ENCODE assay signal across 8 mouse cellular contexts in genomic region chr6:125330626-125331326, GRCm38 (mm10). TPM values are rescaled to one million over a fixed set of nuclear protein-coding genes. Genes with fewer than 3 reads are reported as not detected.
DNase-seq lines count a peak whose midpoint lies in the region; ATAC-seq lines count a peak whose summit lies in the region.

No protein-coding gene starts in this region.

- no peaks in the 10 kb centered on the region for H3K36me3 ChIP-seq in hindbrain, embryonic 12.5 days

- H3K4me1 ChIP-seq in hindbrain, embryonic 12.5 days, result 0 out of 2 replicates have a peak, but pooled peaks cover 2% of the 10 kb centered on the region

- no peaks in the 10 kb centered on the region for H3K9me3 ChIP-seq in hindbrain, embryonic 12.5 days (replicated peaks)

- no peak overlapping the region for H3K27ac ChIP-seq in hindbrain, embryonic 12.5 days

- H3K27me3 ChIP-seq in hindbrain, embryonic 12.5 days, result no peaks in the 10 kb centered on the region

- WGBS in hindbrain, embryonic 12.5 days, result under 1% methylated on average over 39 of the region's 39 CpGs

- peak overlapping the region; percentile 45 for H3K4me3 ChIP-seq in hindbrain, embryonic 12.5 days

- DNase-seq in T-cell, adult 2 months (ENCODE audit: low spot score), result peak; percentile 33
- peak; percentile 73 to 80 for DNase-seq in cerebellum, postnatal 10 days
- peak; percentile 41 to 57 for DNase-seq in frontal cortex, postnatal 25 days (ENCODE audit: low spot score in 2 of 2)
- peak; percentile 60 to 74 for DNase-seq in layer of hippocampus, postnatal 36 days
- DNase-seq in lung, postnatal 10 days, result peak; percentile 98
- peak; percentile 91 for DNase-seq in ovary, postnatal 36 days (ENCODE audit: low spot score)
- peak; percentile 69 for DNase-seq in urinary bladder, postnatal 10 days (ENCODE audit: low spot score)

- peak; percentile 86 for ATAC-seq in hindbrain, embryonic 12.5 days (ENCODE audit: low FRiP score)

- peak overlapping the region; percentile 66 for H3K4me2 ChIP-seq in hindbrain, embryonic 12.5 days (replicated peaks)

- peak overlapping the region; percentile 60 for H3K9ac ChIP-seq in hindbrain, embryonic 12.5 days

RNA-seq across cellular contexts. Expression of gene Scnn1a, which starts 10.3 kb away (rescaled TPM):
- 0.48 and 0.49 TPM in 2 replicates for polyA plus RNA-seq in hindbrain, embryonic 12.5 days (2016; fragmentation: Nextera tagmentation; extraction: Ambion mirVana)
- total RNA-seq in layer of hippocampus, postnatal 36 days (2021), result 1 to 10 TPM; 4.1 to 4.3 TPM

RNA-seq across cellular contexts. Expression of gene Ltbr, which starts 17.1 kb away (rescaled TPM):
- 19.6 and 20.6 TPM in 2 replicates for polyA plus RNA-seq in hindbrain, embryonic 12.5 days (2016; fragmentation: Nextera tagmentation; extraction: Ambion mirVana)
- 1 to 10 TPM; 6.9 to 7.0 TPM for total RNA-seq in layer of hippocampus, postnatal 36 days (2021)

RNA-seq across cellular contexts. Expression of gene Tnfrsf1a, which starts 18.4 kb away (rescaled TPM):
- polyA plus RNA-seq in hindbrain, embryonic 12.5 days (2016; fragmentation: Nextera tagmentation; extraction: Ambion mirVana), result 29.9 and 32.6 TPM in 2 replicates
- 10 to 100 TPM in 1 of 2 experiments, 1 to 10 TPM in 1; 9.9 to 12.6 TPM for total RNA-seq in layer of hippocampus, postnatal 36 days (2021)

RNA-seq across cellular contexts. Expression of gene Tuba3a, which starts 44.9 kb away (rescaled TPM):
- polyA plus RNA-seq in hindbrain, embryonic 12.5 days (2016; fragmentation: Nextera tagmentation; extraction: Ambion mirVana), result 0.16 TPM in 1 of 2 replicates, not detected in the other
- not detected for total RNA-seq in layer of hippocampus, postnatal 36 days (2021)

RNA-seq across cellular contexts. Expression of gene Plekhg6, which starts 49.8 kb away (rescaled TPM):
- 0.18 and 0.22 TPM in 2 replicates for polyA plus RNA-seq in hindbrain, embryonic 12.5 days (2016; fragmentation: Nextera tagmentation; extraction: Ambion mirVana)
- under 1 TPM in 1 of 2 experiments, not detected in 1; 0.25 TPM for total RNA-seq in layer of hippocampus, postnatal 36 days (2021)

Comparison
In these comparisons a context has a peak if more than half of its experiments do, and no peak if none do; other contexts are left out.
1. DNase-seq: peak in every context shown above with its lines; median percentile 98 in lung, postnatal 10 days; 91 in ovary, postnatal 36 days; 76 in cerebellum, postnatal 10 days; 69 in urinary bladder, postnatal 10 days; 67 in layer of hippocampus, postnatal 36 days; 49 in frontal cortex, postnatal 25 days; 33 in T-cell, adult 2 months.